Mouse (Mus musculus) liver, adult 2 months (tissue): ENCODE measurements around the gene Gm21903. TPM values are rescaled to one million over a fixed set of nuclear protein-coding genes. Genes with fewer than 3 reads are reported as not detected.

Source experiments
- DNase-seq: peaks from one replicate; pipeline ENCODE4 v3.0.0-alpha.2; 2011; ENCODE audit warnings: low read depth, low spot score; ENCODE audit errors: extremely low read depth
- H3K27ac ChIP-seq: fragments of 200-500 bp; replicated peaks from 2 replicates; pipeline ENCODE4 v1.5.1; 2012; ENCODE audit warnings: low read depth, mild to moderate bottlenecking, control low read depth, inconsistent platforms, low read length; ENCODE audit not compliant: insufficient read depth
- H3K27me3 ChIP-seq: fragments of 200-500 bp; 2 replicates; pipeline ENCODE4 v1.6.1; 2012; ENCODE audit warnings: mild to moderate bottlenecking, moderate library complexity, low read length, inconsistent platforms; ENCODE audit not compliant: control insufficient read depth, insufficient read depth
- H3K36me3 ChIP-seq: fragments of 200-500 bp; 2 replicates; pipeline ENCODE4 v1.6.1; 2012; ENCODE audit warnings: low read length, inconsistent platforms; ENCODE audit not compliant: control insufficient read depth, insufficient read depth
- H3K4me1 ChIP-seq: fragments of 200-500 bp; 2 replicates; pipeline ENCODE4 v1.6.1; 2011; ENCODE audit warnings: low read length; ENCODE audit not compliant: control insufficient read depth, insufficient read depth
- H3K4me3 ChIP-seq: fragments of 200-500 bp; 2 replicates; pipeline ENCODE4 v1.5.1; 2011; ENCODE audit warnings: low read depth, mild to moderate bottlenecking, control low read depth, low read length, moderate library complexity; ENCODE audit not compliant: insufficient read depth
- H3K79me2 ChIP-seq: fragments of 200-500 bp; 2 replicates; pipeline ENCODE4 v1.6.1; 2012; ENCODE audit warnings: inconsistent platforms, mild to moderate bottlenecking, low read length, moderate library complexity; ENCODE audit not compliant: control insufficient read depth, insufficient read depth
- H3K9ac ChIP-seq: fragments of 200-500 bp; 2 replicates; pipeline ENCODE4 v1.6.1; 2012; ENCODE audit warnings: low read depth, mild to moderate bottlenecking, control low read depth, inconsistent platforms, low read length
- CTCF ChIP-seq: fragments of 200-500 bp; IDR thresholded peaks from 2 replicates; pipeline ENCODE4 v1.5.1; 2011; ENCODE audit warnings: low read depth, low read length, control low read depth
- POLR2A ChIP-seq: fragments of 200-500 bp; IDR thresholded peaks from 2 replicates; pipeline ENCODE4 v1.6.1; 2011; ENCODE audit warnings: low read length, control low read depth; ENCODE audit not compliant: insufficient read depth; ENCODE audit errors: extremely low read depth
- WGBS: fragments of 180-500 bp; shearing (Covaris S2); methylation state at CpG from one replicate; pipeline ENCODE4 v1.1.7; 2018; 5-methylcytosine and 5-hydroxymethylcytosine counted together
- polyA plus RNA-seq: library from polyadenylated mRNA; depleted of rRNA; stranded (reverse); fragments of >200 nt; gene quantifications from 2 replicates; pipeline ENCODE4 v1.2.3, GENCODE M21; 2012; rRNA removed
- total RNA-seq: library from RNA; depleted of rRNA; stranded (reverse); fragments of >200 nt; gene quantifications from 2 replicates; pipeline ENCODE4 v1.2.3, GENCODE M21; 2014; rRNA removed

The Gm21903 gene
- total and polyA plus RNA-seq, 2 experiments, result not detected

DNA sequence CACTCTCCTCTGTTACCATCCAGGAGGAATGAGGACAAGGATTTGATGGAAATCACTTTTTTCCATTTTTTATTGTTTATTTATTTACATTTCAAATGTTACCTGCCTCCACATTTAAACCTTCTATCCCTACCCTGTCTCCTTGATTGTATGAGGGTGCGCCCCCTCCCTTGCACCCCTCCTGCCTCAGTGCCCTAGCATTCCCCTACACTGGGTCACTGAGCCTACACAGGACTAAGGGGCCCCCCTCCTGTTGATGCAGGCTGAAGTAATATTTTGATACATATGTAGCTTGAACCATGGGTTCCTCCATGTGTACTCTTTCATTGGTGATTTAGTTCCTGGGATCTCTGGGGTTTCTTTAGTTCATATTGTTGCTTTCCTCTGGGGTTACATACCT, 33.3 kb downstream of the Gm21903 start:
- TF ChIP-seq CTCF (no peak), POLR2A (no peak)
- Histone ChIP-seq H3K27ac (no peak overlapping the region), H3K27me3 (no peaks in the 10 kb centered on the region), H3K9ac (no peak overlapping the region), H3K4me3 (no peak overlapping the region), H3K79me2 (no peaks in the 10 kb centered on the region), H3K36me3 (no peaks in the 10 kb centered on the region), H3K4me1 (no peaks in the 10 kb centered on the region)
- 97% methylated on average over 1 of the region's 1 CpGs for WGBS
- no peak for DNase-seq

Other genes with a start within 250 kb of the Gm21903 start
- not detected in 2 replicates for gene Esp24, start 6.6 kb downstream of the Gm21903 start, total RNA-seq
- gene Esp24, start 6.6 kb downstream of the Gm21903 start, polyA plus RNA-seq, result not detected in 2 replicates
- not detected in 2 replicates for gene Esp23, start 33.7 kb upstream of the Gm21903 start, total RNA-seq
- gene Esp23, start 33.7 kb upstream of the Gm21903 start, polyA plus RNA-seq, result not detected in 2 replicates
- gene Esp22, start 52.0 kb upstream of the Gm21903 start, total RNA-seq, result not detected in 2 replicates
- gene Esp22, start 52.0 kb upstream of the Gm21903 start, polyA plus RNA-seq, result not detected in 2 replicates